Mouse (Mus musculus) erythroblast, embryonic 14.5 days (primary cell): ENCODE data around the gene Agmat. TPM values are rescaled to one million over a fixed set of nuclear protein-coding genes. Genes with fewer than 3 reads are reported as not detected.

Experiments
- H3K27me3 ChIP-seq: 2 replicates; pipeline ENCODE4 v1.6.1; 2012; ENCODE audit warnings: inconsistent platforms; ENCODE audit not compliant: control insufficient read depth
- H3K36me3 ChIP-seq: 2 replicates; pipeline ENCODE4 v1.6.1; 2012; ENCODE audit warnings: mild to moderate bottlenecking, inconsistent platforms; ENCODE audit not compliant: control insufficient read depth
- H3K4me1 ChIP-seq: 2 replicates; pipeline ENCODE4 v1.6.1; 2012; ENCODE audit warnings: inconsistent platforms; ENCODE audit not compliant: control insufficient read depth
- H3K4me3 ChIP-seq: replicated peaks from 2 replicates; pipeline ENCODE3; 2012; ENCODE audit warnings: moderate library complexity, mild to moderate bottlenecking, inconsistent platforms
- H3K9me3 ChIP-seq: 2 replicates; pipeline ENCODE4 v1.6.1; 2012; ENCODE audit warnings: low read length, inconsistent platforms, mixed read lengths; ENCODE audit not compliant: control insufficient read depth
- GATA1 ChIP-seq: IDR thresholded peaks from 2 replicates; pipeline ENCODE4 v1.6.1; 2012; ENCODE audit warnings: low read length, inconsistent platforms, mixed read lengths
- TAL1 ChIP-seq: IDR thresholded peaks from 3 replicates; pipeline ENCODE4 v1.6.1; 2012; ENCODE audit warnings: low read length, inconsistent platforms, mixed read lengths
- polyA plus RNA-seq: library from polyadenylated mRNA; stranded (reverse); fragments of >175 nt; gene quantifications from 2 replicates; pipeline ENCODE4 v1.2.3, GENCODE M21; 2012

Agmat gene
- 0.11 and 0.19 TPM in 2 replicates for polyA plus RNA-seq

DNA sequence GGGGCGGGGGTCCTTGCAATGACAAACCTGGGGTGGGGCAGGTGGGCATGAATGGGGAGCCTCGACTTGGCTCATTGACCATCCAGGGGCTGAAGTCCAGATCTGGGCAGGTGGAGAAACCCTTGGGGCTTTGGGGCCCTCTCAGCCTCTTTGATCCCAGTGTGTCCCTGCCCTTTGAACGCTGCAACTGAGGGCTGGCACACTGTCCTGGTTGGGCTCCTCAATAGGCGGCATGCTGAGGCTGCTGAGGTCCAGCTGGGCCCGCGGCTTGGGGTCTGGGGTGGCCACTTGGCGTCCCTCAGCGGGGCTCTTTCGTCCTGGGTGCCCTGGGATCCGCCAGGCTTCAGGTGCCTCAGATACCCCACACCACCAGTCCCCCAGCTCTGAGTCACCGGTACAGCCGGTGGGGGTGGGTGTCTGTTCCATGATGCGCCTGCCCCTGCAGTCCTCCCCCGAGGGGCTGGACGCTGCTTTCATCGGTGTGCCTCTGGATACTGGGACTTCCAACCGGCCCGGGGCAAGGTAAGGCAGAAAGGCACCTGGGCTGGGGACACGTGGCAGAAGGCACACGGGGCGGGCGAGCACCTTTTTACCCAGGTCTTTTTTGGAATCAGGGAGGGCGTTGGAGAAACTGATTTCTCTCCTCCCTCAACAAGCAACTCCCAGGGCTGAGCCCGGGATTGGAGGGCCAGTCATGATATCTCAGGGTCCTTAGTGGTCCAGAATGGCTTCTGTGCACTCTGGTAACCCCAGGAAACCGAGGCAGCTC, at the start of gene Agmat:
Gene Agmat (plus strand): TSS at position 95 of the 769 bp plus-strand sequence.
- Histone ChIP-seq H3K9me3 (peaks cover 3% of the 10 kb centered on the region; the same call in 1 of the 2 replicates), H3K4me1 (peaks cover 62% of the 10 kb centered on the region)

DNA sequence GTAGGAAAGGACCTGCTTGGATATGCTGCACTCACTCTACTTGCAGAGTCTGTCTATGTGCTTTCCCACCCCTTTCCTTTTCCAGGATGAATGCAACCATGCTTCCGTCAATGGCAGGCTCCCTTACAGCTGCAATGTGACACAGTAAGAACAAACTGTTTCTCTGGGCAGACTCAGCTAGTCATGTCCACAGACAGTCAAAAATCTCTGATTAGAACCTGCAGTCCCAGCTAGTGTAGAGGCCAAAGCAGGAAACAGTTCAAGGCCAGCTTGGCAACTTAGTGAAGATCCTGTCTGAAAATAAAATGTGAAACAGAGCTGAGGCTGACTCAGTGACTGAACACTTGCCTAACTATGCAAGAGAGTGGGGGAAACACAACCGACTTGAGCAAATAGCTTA, 41.8 kb upstream of the Agmat start:
- Histone ChIP-seq H3K4me3 (no peak overlapping the region), H3K9me3 (no peaks in the 10 kb centered on the region), H3K36me3 (peaks cover 100% of the 10 kb centered on the region), H3K4me1 (no peaks in the 10 kb centered on the region; the same call in 1 of the 2 replicates), H3K27me3 (no peaks in the 10 kb centered on the region)
- TF ChIP-seq GATA1 (no peak), TAL1 (no peak)

More for the DNA sequence above, at the start of gene Agmat:
- TF ChIP-seq GATA1 (no peak), TAL1 (no peak)
- Histone ChIP-seq H3K4me3 (peak within 1 kb of the TSS; percentile 29), H3K27me3 (no peaks in the 10 kb centered on the region), H3K36me3 (peaks cover 2% of the 10 kb centered on the region)

DNA sequence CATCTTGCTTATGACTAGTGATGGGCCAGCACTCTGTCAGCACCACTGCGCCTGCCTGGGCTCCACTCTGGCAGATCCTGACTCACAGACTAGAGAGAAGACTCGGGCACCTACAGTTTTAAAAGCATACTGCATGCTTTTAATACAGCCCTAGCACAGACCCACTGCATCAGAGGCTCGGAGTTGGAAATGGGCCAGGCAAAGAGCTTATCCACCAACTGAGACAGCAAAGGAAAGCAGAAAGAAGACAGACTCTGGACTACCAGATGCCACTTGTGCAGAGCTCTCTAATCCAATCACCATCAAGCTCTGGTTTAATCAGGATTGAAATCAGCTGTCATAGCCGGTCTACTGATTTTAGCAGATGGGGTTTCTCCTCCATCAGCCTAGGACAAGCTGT, 41.1 kb upstream of the Agmat start:
- Histone ChIP-seq H3K4me1 (no peaks in the 10 kb centered on the region), H3K27me3 (no peaks in the 10 kb centered on the region), H3K4me3 (no peak overlapping the region), H3K36me3 (peaks cover 100% of the 10 kb centered on the region), H3K9me3 (no peaks in the 10 kb centered on the region)
- TF ChIP-seq GATA1 (no peak), TAL1 (no peak)

DNA sequence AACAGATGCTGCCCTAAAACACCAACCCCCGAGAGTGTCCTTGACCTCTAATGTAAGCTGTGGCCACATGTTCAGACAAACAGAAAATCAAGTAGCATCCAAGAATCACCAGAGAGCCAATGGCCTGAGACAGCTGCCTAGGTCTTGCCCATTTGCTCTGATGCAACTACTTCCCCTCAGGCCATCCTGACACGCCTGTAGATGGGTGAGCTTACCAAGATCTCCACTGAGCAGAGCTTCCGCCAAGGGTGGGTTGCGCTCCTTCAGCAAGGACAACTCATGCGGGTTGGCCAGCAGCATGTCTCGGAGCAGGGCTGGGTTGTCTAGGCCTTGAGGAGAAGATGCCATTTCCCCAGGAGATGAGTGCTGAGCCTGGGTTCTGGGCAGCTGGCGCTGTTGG, 38.5 kb upstream of the Agmat start:
- peaks cover 100% of the 10 kb centered on the region for H3K36me3 ChIP-seq
- no peak for TF ChIP-seq TAL1
- TF ChIP-seq GATA1: no peak

DNA sequence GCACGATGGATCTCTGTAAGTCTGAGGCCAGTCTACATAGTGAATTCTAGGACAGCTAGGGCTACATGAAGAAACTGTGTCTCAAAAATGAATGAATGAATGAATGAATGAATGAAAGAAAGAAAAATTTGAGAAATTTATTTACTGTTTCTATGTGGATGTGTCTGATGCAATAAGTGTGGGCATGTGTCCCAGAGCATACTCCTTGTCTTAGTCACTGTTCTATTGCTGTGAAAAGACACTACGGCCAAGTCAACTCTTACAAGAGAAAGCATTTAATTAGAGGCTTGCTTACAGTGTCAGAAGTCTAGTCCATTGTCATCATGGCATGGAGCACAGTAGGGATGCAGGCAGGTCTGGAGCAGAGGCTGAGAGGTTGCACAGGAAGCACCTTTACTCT, 37.5 kb upstream of the Agmat start:
- Histone ChIP-seq H3K9me3 (no peaks in the 10 kb centered on the region), H3K36me3 (peaks cover 100% of the 10 kb centered on the region), H3K4me3 (no peak overlapping the region), H3K27me3 (no peaks in the 10 kb centered on the region), H3K4me1 (no peaks in the 10 kb centered on the region; the same call in none of the 2 replicates)
- TF ChIP-seq GATA1 (no peak), TAL1 (no peak)

More for the DNA sequence above, 38.5 kb upstream of the Agmat start:
- Histone ChIP-seq H3K4me3 (no peak overlapping the region), H3K4me1 (no peaks in the 10 kb centered on the region; the same call in 1 of the 2 replicates), H3K9me3 (no peaks in the 10 kb centered on the region), H3K27me3 (no peaks in the 10 kb centered on the region)

DNA sequence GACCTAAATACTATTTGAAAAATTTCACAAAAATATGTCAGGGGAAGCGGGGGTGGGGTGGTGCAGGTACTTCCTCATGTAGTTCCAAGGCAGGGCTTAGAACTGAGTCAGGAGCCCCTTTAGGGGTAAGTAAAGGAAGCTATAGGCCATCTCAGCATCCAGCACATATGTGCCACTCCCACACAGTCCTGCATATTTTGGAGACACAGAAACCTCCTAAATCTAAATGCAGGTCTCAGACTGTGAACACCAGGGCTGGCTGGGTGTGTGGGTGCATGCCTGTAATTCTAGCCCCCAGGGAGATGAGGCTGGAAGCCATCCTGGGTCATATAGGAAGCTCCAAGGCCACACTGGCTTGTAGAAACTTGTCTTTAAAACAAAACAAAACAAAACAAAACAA, 35.2 kb upstream of the Agmat start:
- no peak overlapping the region for H3K4me3 ChIP-seq
- TF ChIP-seq GATA1 (no peak), TAL1 (no peak)
- H3K36me3 ChIP-seq: peaks cover 99% of the 10 kb centered on the region
- no peaks in the 10 kb centered on the region for H3K9me3 ChIP-seq
- no peaks in the 10 kb centered on the region for H3K27me3 ChIP-seq
- H3K4me1 ChIP-seq: peaks cover 14% of the 10 kb centered on the region

DNA sequence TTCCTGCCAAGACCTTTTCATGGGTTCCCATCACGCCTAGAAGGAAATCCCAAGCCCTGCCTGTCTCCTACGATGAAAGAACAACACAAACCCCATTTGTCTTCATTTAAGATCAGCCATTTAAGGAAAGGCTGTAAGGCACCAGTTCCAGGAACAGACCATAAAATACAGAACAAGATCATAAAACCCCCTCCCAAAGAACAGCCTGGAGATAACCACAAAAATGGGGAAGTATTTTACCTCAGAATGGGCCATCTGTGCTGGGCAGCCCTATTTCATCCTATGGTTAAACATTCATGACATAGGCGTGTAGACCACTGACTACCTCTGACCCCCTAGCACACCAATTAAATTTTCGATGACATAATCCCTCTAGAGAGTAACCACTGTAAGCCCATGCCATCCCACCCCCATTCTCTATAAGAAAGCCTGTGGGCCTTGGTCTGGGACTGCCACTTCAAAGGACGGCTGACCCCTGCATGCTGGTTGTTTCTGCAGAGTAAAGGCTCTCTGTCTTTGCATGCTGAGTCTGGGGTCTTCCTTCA, 32.8 kb upstream of the Agmat start:
- no peak overlapping the region for H3K4me3 ChIP-seq
- no peak for TF ChIP-seq TAL1
- TF ChIP-seq GATA1: no peak
- H3K4me1 ChIP-seq: peaks cover 25% of the 10 kb centered on the region
- H3K9me3 ChIP-seq: no peaks in the 10 kb centered on the region
- peaks cover 99% of the 10 kb centered on the region for H3K36me3 ChIP-seq
- no peaks in the 10 kb centered on the region for H3K27me3 ChIP-seq

DNA sequence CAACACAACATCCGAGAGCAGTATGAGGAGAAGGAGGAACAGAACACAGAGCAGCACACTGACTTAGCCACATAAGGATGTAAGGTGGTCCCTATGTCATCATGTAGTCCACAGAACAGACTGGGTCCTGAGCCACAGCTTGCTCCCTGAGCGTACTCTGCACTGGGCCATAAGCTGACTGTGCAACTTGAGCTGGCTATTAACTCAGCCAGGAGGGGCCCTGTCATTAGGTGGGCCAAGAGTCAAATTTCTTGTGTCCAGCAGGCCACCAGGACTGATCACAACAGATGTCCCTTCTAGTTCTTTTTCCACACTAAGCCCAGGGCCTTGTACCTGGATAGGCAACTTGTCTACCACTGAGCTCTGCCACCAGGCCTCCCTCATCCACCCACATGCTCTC, 31.4 kb upstream of the Agmat start:
- H3K27me3 ChIP-seq: no peaks in the 10 kb centered on the region
- peaks cover 99% of the 10 kb centered on the region for H3K36me3 ChIP-seq
- H3K4me1 ChIP-seq: peaks cover 37% of the 10 kb centered on the region
- no peak overlapping the region for H3K4me3 ChIP-seq
- H3K9me3 ChIP-seq: peaks cover 1% of the 10 kb centered on the region
- TF ChIP-seq GATA1: no peak
- TF ChIP-seq TAL1: no peak

DNA sequence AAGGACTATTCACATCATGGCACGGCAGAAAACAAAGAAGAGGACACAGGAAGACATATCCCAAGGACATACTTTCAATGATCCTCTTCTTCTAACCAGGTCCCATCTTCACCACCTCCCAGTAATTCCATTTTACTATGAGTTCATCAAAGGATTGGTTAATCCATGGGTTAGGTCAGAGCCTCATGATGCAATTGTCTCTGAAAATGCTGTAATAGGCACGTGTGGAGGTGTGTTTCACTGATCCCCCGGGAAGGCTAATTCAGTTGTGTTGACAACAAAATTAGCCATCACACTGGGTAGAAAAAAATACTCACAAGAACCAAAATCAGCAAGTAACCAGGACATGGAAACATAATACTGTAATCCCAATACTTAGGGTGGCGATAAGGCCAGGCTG, 28.8 kb upstream of the Agmat start:
- no peak for TF ChIP-seq TAL1
- no peak for TF ChIP-seq GATA1
- peaks cover 92% of the 10 kb centered on the region for H3K36me3 ChIP-seq
- H3K27me3 ChIP-seq: no peaks in the 10 kb centered on the region
- peaks cover 58% of the 10 kb centered on the region for H3K4me1 ChIP-seq
- H3K9me3 ChIP-seq: peaks cover 6% of the 10 kb centered on the region
- H3K4me3 ChIP-seq: no peak overlapping the region

DNA sequence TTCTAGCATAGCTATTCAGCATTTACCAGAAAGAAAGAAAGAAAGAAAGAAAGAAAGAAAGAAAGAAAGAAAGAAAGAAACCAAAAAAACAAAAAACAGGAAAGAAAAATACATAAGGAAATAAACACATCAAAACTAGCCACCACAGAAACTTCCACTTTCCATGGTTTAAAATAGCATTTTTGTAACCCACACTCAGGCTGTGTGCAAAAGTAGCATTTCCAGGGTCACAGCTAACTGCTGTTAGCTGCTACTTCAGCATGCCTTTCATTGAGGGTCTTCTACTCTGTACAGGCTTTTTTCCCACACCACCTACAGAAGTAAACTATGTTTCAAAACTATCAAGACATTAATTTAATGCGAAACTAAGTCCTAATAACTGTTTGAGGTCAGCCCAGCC, 27.2 kb upstream of the Agmat start:
- H3K27me3 ChIP-seq: no peaks in the 10 kb centered on the region
- no peak overlapping the region for H3K4me3 ChIP-seq
- no peak for TF ChIP-seq TAL1
- no peak for TF ChIP-seq GATA1
- H3K4me1 ChIP-seq: peaks cover 67% of the 10 kb centered on the region
- peaks cover 6% of the 10 kb centered on the region for H3K9me3 ChIP-seq
- peaks cover 76% of the 10 kb centered on the region for H3K36me3 ChIP-seq
